Mouse (Mus musculus) heart, postnatal 10 days (tissue): ENCODE results near the gene Avpr2. TPM values are rescaled to one million over a fixed set of nuclear protein-coding genes. Genes with fewer than 3 reads are reported as not detected.

ENCODE experiments used
- DNase-seq, 2 experiments: peaks; one replicate each; pipeline ENCODE4 v3.0.0; 2021
- intact Hi-C: fragments of 180-260 bp; cut with DNase I; formaldehyde crosslinking; loops from one replicate; pipeline ENCODE4 v1.15.1; 2025
- total RNA-seq, 2 experiments: library from RNA; stranded (reverse); gene quantifications; 2 replicates each; pipeline ENCODE4 v1.2.3; 2021

Gene Avpr2
- total RNA-seq = not detected

DNA sequence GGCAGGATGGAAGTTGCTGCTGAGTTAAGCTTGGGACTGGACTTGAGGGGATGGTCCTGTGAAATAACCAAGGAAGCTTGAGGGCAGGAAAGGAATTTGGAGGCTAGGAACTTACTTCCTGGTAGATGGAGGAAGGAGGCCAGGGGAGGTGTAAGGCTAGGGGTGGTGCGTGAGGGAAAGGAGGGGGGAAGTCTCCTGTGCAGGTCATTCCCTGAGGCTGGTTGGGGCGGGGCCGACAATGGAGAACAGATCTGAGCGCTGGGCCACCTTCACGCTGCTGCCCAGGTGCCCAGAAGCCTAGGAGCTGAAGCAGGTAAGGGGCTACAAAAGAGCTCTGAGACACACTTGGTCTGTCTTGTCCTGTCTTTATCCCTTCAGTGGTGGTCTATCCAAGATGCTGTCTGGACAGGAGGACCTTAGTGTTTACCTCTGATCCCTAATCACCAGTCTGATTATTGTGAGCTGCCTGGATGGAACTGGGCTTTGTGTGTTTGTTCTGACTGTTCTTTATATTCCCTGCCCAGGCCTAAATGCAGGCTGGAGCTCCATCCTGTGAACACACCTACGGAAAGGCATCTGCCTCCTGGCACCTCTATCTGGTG lies at the start of gene Avpr2:
Avpr2 (plus strand) TSS at position 552 of the 602 bp plus-strand sequence.
- intact Hi-C loops = no loop called here
- DNase-seq = no peak

DNA sequence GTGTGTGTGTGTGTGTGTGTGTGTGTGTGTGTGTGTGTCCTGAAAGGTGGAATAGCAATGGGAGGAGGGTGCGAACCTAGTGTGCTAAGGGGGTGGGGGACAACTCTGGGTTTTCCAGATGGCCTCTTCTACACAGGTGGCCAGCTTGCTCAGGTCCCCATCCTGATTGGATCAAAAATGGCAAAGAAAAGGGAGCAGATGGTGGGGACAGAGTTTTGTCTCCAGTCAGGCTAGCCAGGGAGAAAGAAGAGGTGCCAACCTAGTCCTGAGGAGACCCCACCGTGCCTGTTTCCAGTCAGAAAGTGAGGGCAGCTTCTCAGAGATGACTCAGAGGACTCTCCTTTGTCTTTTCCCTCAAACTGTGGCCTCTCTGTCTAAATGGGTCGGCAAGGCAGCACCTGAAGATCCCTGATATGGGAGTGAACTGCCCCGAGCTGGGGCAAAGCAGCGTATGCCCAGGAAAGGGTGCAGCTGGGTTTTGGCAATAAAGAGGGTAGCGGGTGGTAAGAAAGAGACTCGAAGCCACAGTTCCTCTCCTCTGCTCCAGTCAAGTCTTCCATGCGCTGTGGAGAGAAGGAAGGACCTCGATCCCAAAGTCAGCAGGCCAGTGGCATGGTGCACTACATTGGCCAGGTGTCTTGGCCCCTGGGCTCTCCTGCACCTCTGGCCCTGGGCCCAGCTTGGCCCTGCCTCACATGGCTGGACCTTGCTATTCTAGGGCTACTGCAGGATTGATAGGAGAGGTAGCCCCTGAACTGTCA lies 37.4 kb upstream of the Avpr2 start:
- no peak for DNase-seq
- intact Hi-C loops = no loop called here

DNA sequence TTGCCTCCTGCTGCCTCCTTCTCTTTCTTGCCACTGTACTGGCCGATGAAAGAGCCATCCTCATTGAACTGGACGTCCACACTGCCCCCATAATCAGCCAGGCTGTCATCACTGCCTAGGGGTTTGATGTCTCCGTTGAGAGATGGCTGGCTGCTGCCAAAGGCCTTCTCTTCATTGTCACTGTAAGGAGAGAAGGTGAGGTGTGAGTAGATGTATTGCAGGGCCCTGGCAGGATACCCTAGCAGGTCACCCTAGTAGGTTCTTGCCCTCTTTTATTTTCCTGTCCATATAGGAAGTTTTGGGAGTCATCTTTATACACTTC lies 36.9 kb upstream of the Avpr2 start:
- intact Hi-C loops = no loop called here
- DNase-seq = peak; percentile 27 to 35

DNA sequence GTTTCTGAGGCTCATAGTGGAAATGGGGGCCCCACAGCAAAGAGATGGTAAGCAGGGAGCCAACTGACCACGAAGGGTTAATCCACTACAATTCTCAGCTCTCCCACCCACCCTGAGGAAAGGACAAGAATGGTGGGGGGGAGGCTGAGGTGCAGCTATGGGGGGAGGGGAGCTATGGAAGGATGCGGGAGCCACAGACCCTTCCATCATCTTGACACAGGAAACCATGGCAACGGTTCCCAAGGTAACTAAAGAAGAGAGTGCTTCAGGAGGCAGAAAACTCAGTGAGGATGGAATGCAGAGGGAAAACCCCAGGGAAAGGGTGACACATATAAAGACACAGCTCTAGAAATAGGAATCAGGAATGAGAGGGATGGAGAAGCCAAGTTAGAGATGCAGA lies 27.2 kb upstream of the Avpr2 start:
- DNase-seq = no peak

DNA sequence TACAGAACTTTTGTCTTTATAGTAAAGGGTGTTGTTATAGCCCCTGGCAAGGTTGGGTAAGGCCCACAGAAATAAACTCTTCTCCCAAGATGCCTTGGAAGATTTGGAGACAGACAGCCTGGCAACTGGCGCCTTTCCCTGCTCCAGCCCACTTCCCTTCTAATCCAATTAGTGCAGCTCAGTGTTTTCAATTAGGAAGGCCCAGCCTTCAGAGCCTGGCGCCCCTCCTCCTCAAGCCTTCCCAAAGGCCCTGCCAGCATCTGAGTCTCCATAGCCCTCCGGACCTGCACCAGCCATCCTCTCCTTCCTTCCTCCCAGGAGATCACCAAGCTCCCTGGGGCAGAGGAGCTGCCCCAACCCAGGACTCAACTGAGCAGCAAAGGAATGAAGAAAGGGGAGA lies 24.6 kb upstream of the Avpr2 start:
- DNase-seq = no peak
- intact Hi-C loops = no loop called here

More for the DNA sequence above, 27.2 kb upstream of the Avpr2 start:
- intact Hi-C loops = no loop called here

DNA sequence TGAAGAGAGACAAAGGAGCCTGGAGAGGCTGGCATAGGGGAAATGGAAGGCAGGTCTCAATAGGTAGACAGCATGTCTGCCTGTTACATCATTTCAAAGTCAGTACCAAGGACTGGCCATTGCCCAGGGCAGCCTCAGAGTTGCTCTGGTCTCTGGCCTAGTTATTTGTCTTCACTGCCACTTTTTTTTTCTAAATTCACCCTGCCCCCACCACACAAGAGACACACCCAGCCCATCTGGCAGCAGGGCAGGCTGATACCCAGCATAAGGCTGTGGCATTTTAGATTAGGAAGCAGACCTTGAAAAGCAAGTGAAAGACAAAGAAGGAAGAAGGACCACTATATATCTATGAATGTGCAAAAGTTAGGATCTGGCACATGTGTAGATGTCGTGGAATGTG lies 24.1 kb upstream of the Avpr2 start:
- no peak for DNase-seq
- intact Hi-C loops = no loop called here

DNA sequence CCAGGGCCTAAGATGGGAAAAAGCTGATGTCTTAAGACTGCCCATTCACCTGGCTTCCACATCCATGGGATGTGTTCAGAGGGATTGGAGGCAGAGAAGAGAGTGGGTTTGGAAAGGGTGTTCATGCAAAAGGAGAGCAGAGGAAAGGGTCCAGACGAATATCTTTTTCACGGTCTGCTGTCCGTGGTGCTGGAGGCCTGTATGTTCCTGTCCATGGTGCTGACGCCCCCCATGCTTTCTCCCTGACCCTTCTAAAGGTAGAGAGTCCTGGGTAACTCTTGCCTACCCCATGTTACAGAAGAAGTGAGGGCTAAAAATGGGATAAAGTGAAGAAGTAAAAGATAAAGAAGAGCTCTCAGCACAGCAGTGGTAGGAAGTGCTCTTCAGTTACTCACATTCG lies 22.6 kb upstream of the Avpr2 start:
- DNase-seq = peak; percentile 24 to 65
- intact Hi-C loops = no loop called here

DNA sequence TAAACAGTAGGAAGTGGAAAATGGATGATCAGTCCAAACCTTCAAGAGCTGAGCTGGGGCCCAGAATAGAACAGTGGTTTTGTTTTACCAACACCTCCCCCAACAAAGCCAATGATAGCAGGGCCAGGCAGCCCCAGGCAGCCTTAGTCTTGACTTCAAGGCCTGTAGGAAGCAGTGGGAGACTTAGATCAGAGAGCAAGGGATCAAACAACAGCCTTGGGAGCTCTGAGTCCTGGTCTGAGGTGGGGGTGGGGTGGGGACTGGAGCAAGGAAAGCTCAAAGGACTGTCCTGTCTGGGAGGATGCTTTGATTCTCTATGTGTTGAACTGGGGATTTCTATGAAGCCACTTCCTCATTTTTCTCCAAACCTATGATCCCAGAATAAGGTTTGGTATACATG lies 20.4 kb upstream of the Avpr2 start:
- intact Hi-C loops = no loop called here

DNA sequence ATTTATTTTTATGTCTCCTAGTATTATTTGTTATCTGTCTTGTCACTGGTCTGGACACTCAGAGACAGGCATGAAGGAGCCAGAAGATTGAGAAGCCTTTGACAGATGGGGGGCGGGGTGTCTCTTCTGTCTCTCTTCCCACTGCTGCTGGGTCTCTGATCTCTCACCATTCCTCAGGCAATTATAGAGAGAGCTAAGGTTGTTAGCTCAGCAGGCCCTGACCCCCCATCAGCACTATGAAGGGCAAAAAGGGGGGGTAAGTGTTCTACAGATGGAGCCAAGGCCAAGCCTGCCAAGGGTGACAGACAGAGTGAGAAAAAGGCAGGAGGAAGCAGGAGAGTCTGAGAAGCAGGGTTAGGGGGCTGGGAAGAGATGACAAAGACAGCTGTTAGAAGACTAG lies 19.9 kb upstream of the Avpr2 start:
- DNase-seq = no peak
- intact Hi-C loops = no loop called here

More for the DNA sequence above, 20.4 kb upstream of the Avpr2 start:
- DNase-seq = no peak

DNA sequence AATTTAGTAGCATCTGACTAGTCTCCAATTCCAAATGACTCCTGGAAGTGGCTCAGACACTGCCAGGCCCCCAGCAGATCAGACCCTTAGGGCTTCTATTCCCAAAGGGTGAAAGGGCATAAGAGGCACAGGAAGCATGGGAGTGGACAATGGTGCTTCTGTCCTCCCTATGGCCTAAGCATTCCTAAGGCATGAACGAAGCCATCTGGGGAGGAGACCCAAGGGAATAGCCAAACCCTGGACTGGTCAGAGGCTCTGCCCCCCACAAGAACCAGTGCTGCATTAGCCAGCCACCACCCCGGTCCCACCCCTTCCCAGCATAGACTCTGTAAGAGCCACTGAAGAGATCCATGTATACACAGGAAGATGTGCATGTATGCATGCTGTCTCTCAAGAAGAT lies 16.0 kb upstream of the Avpr2 start:
- intact Hi-C loops = no loop called here
- DNase-seq = no peak

DNA sequence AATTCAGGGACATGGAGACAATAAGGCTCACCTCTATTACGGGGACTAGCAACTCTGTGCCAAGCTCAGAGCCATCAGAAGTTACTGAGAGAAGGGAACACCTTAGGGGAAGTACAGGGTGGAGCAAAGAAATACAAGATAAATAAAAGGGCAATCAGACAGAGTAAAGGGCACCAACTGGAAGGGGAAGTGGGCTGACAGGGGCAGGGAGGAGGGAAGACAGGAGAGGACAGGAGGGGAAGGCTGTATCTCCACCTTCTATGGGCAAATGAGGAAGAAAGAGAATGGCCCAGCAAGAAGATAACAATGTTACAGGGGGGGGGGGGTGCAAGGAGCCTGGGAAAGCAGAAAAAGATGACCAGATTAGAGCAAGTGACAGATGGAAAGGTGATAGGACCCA lies 14.9 kb upstream of the Avpr2 start:
- intact Hi-C loops = no loop called here
- no peak for DNase-seq

DNA sequence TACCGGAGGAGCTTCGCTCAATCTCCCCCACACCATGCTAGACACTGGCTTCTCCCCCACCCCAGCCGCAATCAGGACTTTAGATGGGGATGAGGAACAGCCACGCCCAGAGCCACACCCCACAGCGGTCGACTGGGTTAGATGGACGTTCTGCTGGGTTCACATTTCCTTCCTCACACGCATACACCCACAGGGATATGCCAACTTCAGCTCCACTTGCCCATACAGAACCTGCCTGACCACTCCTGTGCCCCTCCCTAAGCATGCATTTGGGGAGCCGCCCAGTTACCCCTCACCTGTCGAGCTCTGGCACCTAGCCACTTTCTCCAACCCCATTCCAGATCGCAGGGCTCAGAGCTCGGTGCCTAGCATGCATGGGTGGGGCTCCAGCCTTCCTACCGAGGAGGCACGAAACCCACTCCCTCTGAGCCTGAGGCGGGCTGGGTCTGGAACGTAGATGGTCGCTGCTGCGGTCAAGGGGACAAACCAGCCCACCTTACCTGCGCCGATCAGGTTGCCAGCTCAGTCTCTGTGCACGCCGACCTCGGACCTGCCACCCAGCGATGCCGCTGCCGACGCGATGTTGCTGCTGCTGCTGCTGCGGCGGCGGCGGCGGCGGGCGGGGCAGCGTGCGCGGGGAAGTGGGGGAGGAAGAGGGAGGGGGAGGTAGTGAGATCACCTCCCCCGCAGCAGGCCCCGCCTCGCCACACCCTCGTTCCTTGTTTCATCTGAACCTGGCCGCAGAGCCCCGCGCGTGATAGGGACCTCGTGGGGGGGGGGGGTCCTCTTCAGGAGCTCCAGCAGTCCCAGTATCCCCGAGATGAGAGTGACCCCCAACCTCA lies 11.5 kb upstream of the Avpr2 start:
- intact Hi-C loops = no loop called here

DNA sequence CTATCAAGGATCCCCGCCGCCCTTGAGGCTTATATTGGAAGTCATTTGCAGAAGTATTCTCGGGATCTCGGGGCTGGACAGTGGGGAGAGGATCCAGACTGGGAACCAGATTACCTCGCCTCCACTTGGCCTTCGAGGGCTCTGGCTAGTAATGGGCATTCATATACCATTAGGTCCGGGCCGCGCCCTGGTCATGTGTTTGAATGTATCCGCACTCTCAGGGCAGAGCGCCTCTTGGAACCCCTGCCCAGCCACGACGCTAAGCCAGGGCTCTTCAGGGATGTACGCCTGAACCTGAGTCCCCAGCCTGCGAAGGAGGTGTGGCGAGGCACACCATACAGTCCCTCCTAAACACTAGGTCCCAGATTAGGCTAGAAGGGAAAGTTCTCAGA lies 10.9 kb upstream of the Avpr2 start:
- DNase-seq = no peak
- intact Hi-C loops = no loop called here

More for the DNA sequence above, 11.5 kb upstream of the Avpr2 start:
- DNase-seq = peak in 1 of 2 experiments; percentile 13

DNA sequence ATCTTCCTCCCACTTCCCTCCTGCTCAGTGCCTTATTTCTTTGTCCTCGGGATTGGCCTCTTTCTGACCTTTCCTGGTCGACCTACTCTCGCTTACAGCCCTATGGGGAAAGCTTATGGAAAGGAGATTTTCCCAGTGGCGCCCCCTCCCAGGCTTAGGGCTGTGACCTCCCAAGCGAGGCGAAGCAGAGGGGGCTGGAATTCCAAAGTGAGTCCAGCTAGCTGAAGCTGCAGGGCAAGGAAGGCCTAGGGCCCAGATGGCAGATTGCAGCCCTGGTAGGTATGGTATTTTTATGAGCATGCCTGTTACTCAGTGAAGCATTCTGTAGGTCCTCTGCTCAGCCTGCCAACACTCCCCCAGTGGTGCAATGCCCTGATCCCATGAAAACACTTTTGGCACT lies 10.4 kb upstream of the Avpr2 start:
- intact Hi-C loops = no loop called here
- no peak for DNase-seq

DNA sequence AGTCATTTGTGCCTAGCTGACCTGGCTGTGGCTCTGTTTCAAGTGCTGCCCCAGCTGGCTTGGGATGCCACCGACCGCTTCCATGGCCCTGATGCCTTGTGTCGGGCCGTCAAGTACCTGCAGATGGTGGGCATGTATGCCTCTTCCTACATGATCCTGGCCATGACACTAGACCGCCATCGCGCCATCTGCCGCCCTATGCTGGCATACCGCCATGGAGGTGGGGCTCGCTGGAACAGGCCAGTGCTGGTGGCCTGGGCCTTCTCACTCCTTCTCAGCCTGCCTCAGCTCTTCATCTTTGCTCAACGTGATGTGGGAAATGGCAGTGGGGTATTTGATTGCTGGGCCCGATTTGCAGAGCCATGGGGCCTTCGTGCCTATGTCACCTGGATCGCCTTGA lies 931 bp downstream of the Avpr2 start:
- no peak for DNase-seq
- intact Hi-C loops = no loop called here

DNA sequence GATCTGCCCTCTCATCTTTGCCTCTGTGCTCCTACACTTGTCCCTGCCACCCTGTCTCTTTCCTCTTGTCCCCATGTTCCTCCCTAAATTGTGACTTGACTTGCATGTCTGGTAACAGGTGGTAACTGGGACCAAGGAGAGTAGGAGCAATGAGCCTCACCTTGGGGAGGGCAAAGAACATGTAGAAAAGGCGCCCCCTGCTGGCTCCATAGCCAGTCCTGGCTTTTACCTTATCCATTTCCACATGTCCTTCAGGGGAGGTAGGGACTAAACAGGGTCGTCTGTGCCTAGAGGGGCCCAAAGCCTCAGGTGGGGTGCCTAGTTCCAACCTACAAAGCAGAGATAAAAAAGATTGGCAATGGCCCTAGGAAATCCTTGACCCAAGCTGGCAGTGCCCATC lies 3.8 kb downstream of the Avpr2 start, which contains the start of gene L1cam:
L1cam (minus strand) TSS at position 387 of the 400 bp plus-strand sequence.
- intact Hi-C loops = loop anchor here (2.0 to 5.0 kb wide), 2 partner anchors 97 to 223 kb away; partner anchors contain the start of gene Slc6a8
- peak; percentile 23 to 31 for DNase-seq

DNA sequence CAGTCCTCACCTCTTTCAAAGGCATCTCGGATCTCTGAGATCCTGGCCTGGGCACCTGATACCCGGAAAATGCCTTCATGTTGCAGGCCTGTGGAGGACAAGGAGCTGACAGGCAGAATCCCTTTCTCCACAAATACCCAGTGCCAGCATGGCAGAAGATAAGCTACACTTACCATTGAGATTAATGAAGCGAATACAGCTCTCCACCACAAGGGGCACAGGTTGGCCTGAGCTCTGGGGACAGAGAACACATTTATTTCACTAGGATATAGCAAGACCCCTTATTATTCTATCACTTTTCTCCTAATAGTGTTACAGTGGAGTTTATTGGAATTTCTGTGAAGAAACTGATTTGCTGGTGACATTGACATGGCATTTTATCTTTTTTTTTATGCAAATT lies 6.1 kb downstream of the Avpr2 start:
- intact Hi-C loops = loop anchor here (2.0 to 5.0 kb wide), 2 partner anchors 99 to 226 kb away; partner anchors contain the start of gene Slc6a8
- DNase-seq = no peak

DNA sequence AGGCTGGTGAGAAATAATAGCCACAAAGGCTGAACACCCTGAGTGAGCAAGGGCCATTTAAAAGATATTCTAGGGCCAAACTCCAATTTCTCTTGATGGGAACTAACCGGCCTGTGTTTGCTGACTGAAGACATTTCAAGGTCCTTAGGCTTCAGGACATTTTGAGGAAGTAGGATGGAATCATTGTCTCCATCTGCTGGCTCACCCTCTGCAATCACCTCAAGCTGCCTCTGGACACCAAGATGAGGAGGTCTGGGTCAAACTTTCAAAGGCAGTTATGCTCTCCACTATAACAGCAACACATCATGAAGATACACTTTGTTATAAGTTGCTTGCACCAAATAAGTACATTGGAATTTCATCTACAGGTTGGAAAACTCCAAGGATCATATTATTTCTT lies 18.1 kb downstream of the Avpr2 start:
- DNase-seq = no peak
- intact Hi-C loops = no loop called here

DNA sequence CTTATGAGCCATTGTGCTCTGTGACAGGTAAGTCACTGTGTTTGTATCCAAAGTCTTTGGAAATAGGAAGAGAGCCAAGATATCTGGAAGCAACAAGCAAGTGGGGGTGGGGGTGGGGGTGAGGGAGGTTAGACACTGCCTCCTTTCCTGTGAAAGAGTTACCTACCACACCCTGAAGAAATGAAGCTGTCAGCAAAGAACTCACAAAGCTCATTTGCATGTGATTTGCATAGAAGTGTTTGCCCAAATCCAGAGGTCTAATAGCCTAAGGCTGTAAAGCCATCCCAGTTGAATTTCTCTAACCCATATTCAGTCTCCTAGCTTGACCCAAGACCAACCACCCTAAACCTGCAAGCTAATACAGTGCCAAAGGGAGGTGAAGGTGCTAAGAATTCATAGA lies 18.5 kb downstream of the Avpr2 start:
- intact Hi-C loops = no loop called here
- DNase-seq = no peak

DNA sequence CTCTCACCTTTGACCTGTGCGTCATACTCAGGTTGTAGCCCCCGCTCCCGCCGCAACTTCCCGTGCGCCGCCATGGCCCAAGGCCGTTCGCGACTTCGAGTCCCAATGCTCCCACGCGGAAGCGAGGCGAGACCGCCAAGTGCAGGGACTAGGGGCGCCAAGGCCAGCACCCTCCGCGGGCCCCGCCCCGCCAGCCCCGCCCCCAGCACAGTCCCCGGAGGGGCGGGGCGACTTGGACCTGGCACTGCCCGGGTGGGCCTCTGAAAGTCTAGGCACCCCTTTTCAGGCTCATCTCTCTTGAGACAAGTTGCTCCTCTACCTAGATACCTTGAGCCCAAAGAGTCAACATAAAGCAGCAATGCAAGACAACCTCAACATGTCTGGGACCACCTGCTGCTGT lies 19.3 kb downstream of the Avpr2 start:
- intact Hi-C loops = no loop called here
- DNase-seq = peak in 1 of 2 experiments; percentile 12

DNA sequence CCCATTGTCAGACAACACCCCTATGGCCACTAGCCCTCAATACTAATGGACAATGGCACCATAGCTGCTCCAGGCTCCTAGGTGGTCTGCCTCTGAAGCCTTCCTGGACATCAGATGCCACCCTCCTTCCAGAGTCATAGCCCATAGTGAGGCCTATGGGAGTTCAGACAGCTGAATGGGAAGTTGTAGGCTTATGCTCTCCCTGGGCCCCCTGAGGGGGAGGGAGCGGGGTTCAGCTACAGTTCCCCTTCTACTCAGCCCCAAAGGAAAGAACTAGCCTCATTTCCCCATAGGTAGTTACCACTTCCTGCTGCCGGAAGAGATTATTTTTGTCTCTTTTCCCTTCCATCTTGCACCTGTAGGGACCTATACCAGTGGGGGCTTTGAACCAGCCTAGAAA lies 19.7 kb downstream of the Avpr2 start:
- peak in 1 of 2 experiments; percentile 6 for DNase-seq
- intact Hi-C loops = no loop called here
